Mouse (Mus musculus) MN1 (cell line): Measurements from ENCODE around the gene Esrrg.

Source experiments
- DNase-seq: peaks from one replicate; pipeline ENCODE4 v3.0.0-alpha.2; 2016; ENCODE audit warnings: low spot score

Gene Esrrg

GRCm38 (mm10) chr1:187910718-187911117, 302.1 kb downstream of the Esrrg start:
- no peak for DNase-seq

GRCm38 (mm10) chr1:187911201-187911600, 302.6 kb downstream of the Esrrg start:
- no peak for DNase-seq

GRCm38 (mm10) chr1:187918303-187918702, 309.7 kb downstream of the Esrrg start:
- no peak for DNase-seq

GRCm38 (mm10) chr1:187918939-187919338, 310.3 kb downstream of the Esrrg start:
- DNase-seq, result no peak

- no peak for DNase-seq
Observed at GRCm38 (mm10) chr1:187920156-187920777, 311.7 kb downstream of the Esrrg start.

GRCm38 (mm10) chr1:187931146-187931545, 322.6 kb downstream of the Esrrg start:
- no peak for DNase-seq

- no peak for DNase-seq
Observed at GRCm38 (mm10) chr1:187938652-187939051, 330.1 kb downstream of the Esrrg start.

GRCm38 (mm10) chr1:187939078-187939477, 330.5 kb downstream of the Esrrg start:
- DNase-seq, result no peak

- no peak for DNase-seq
Observed at GRCm38 (mm10) chr1:187951506-187951905, 342.9 kb downstream of the Esrrg start.

- no peak for DNase-seq
Observed at GRCm38 (mm10) chr1:187956702-187957101, 348.1 kb downstream of the Esrrg start.

- no peak for DNase-seq
Observed at GRCm38 (mm10) chr1:187959192-187959591, 350.6 kb downstream of the Esrrg start.

- DNase-seq, result no peak
Observed at GRCm38 (mm10) chr1:187961452-187961851, 352.9 kb downstream of the Esrrg start.

- no peak for DNase-seq
Observed at GRCm38 (mm10) chr1:187964829-187965760, 356.5 kb downstream of the Esrrg start.

- DNase-seq, result no peak
Observed at GRCm38 (mm10) chr1:187965921-187966320, 357.3 kb downstream of the Esrrg start.

- no peak for DNase-seq
Observed at GRCm38 (mm10) chr1:187968379-187968778, 359.8 kb downstream of the Esrrg start.

- DNase-seq, result no peak
Observed at GRCm38 (mm10) chr1:187969491-187969890, 360.9 kb downstream of the Esrrg start.

- DNase-seq, result no peak
Observed at GRCm38 (mm10) chr1:187974396-187974795, 365.8 kb downstream of the Esrrg start.

GRCm38 (mm10) chr1:187975465-187976352, 367.1 kb downstream of the Esrrg start:
- DNase-seq, result no peak

GRCm38 (mm10) chr1:187976353-187976730, 367.8 kb downstream of the Esrrg start:
- no peak for DNase-seq

GRCm38 (mm10) chr1:187981028-187981427, 372.4 kb downstream of the Esrrg start:
- no peak for DNase-seq

- DNase-seq, result no peak
Observed at GRCm38 (mm10) chr1:187983177-187983576, 374.6 kb downstream of the Esrrg start.

- no peak for DNase-seq
Observed at GRCm38 (mm10) chr1:187990161-187990560, 381.6 kb downstream of the Esrrg start.
